12 mouse cellular contexts compared by ENCODE assay signal in genomic region chr11:35589892-35590291, GRCm38 (mm10).
"Had no signal": no experiment of that assay in that cellular context is flagged by ENCODE, and none has a peak within 500 bp of the region (broad histone marks: within the 10 kb centered on the region; RNA-seq: fewer than 3 reads in every experiment).

No protein-coding gene starts in this region.

- H3K9ac ChIP-seq: liver, embryonic 15.5 days; midbrain, embryonic 13.5 days; neural tube, embryonic 15.5 days had no signal

- H3K4me1 ChIP-seq: limb, embryonic 10.5 days; liver, embryonic 15.5 days had no signal

- DNase-seq: kidney, postnatal 10 days; kidney, postnatal 4 days; lung, adult 2 months; lung, postnatal 36 days; right cerebral cortex, adult 18-20 months; right cerebral cortex, postnatal 25 days; thymus, postnatal 4 days had no signal

- H3K27ac ChIP-seq: layer of hippocampus, adult 2 months; limb, embryonic 10.5 days; liver, embryonic 15.5 days; midbrain, embryonic 13.5 days; neural tube, embryonic 15.5 days had no signal

- H3K36me3 ChIP-seq: liver, embryonic 15.5 days; midbrain, embryonic 13.5 days; neural tube, embryonic 15.5 days had no signal

- H3K4me3 ChIP-seq: layer of hippocampus, adult 2 months; limb, embryonic 10.5 days; liver, embryonic 15.5 days; midbrain, embryonic 13.5 days; neural tube, embryonic 15.5 days had no signal

- H3K27me3 ChIP-seq: liver, embryonic 15.5 days; neural tube, embryonic 15.5 days had no signal
